Mouse (Mus musculus) spleen, adult 2 months (tissue): Measurements from ENCODE around the gene Cfi.

Source experiments
- CTCF ChIP-seq: fragments of 200-500 bp; IDR thresholded peaks from 2 replicates; pipeline ENCODE4 v1.5.1; 2011; ENCODE audit warnings: mild to moderate bottlenecking, inconsistent platforms; ENCODE audit not compliant: insufficient read depth, insufficient read length, insufficient replicate concordance; ENCODE audit errors: extremely low read depth
- POLR2A ChIP-seq: fragments of 200-500 bp; IDR thresholded peaks from 2 replicates; pipeline ENCODE4 v1.6.1; 2011; ENCODE audit warnings: low read depth, low read length, inconsistent platforms

DNA sequence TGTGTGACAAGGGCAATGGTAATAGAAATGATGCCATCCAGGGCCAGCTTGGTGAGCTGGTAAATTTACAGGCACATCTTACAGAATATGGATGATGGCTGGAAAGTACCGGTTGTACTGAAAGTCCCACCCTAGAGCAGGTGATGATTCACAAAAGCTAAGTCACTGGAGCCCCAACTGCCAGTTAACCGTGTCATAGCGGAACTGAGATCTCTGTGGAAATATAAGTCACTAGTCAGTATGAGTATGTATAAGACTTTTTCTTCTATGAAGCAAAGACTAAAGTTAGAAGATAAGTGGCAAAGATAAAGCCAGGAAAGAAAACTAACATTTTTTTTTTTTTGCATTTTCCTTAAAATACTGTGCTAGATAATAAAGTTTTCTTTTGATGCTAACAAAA is 57.5 kb downstream of the Cfi start:
- TF ChIP-seq CTCF (no peak), POLR2A (no peak)
